Mouse (Mus musculus): ENCODE results near the gene Edn3. TPM values are rescaled to one million over a fixed set of nuclear protein-coding genes. Genes with fewer than 3 reads are reported as not detected.

Gene Edn3
- total and polyA plus RNA-seq, 3 experiments = not detected

- H3K27me3 ChIP-seq (ENCODE audit: control insufficient read depth in 1 of 2, insufficient read depth in 2 of 2, low read length in 2 of 2) = no peaks in the 10 kb centered on the region
- H3K4me3 ChIP-seq (ENCODE audit: control insufficient read depth in 1 of 2, insufficient read depth in 1 of 2, low read depth in 2 of 2, low read length in 2 of 2) = no peak overlapping the region
- no peak overlapping the region for H3K27ac ChIP-seq (ENCODE audit: control insufficient read depth, low read depth, low read length)
- H3K9ac ChIP-seq (ENCODE audit: control insufficient read depth, low read depth, low read length, poor library complexity, severe bottlenecking) = no peak overlapping the region
- no peak for DNase-seq (ENCODE audit: low read depth, low spot score)
- no peaks in the 10 kb centered on the region for H3K36me3 ChIP-seq (ENCODE audit: control insufficient read depth in 1 of 2, insufficient read depth in 2 of 2, low read length in 2 of 2)
- H3K79me2 ChIP-seq (ENCODE audit: control insufficient read depth, insufficient read depth, low read length, poor library complexity) = no peaks in the 10 kb centered on the region
- H3K9me3 ChIP-seq (replicated peaks; ENCODE audit: insufficient read depth, low read length) = no peaks in the 10 kb centered on the region
- TF ChIP-seq POLR2AphosphoS5 (IDR thresholded peaks at IDR 0.05; ENCODE audit: borderline replicate concordance, low read depth, low read length) = no peak
- no peak for TF ChIP-seq CTCF (IDR thresholded peaks at IDR 0.05 in 2 of 3, conservative IDR thresholded peaks at IDR 0.05 in 1 of 3; ENCODE audit: control insufficient read depth in 1 of 3, insufficient read depth in 1 of 3, low read depth in 2 of 3, low read length in 3 of 3, poor library complexity in 1 of 3, severe bottlenecking in 1 of 3)
- TF ChIP-seq USF1 (IDR thresholded peaks at IDR 0.05; ENCODE audit: low read depth, low read length) = no peak
- no peak for TF ChIP-seq TCF12 (IDR thresholded peaks at IDR 0.05; ENCODE audit: low read depth, low read length)
- no peak for TF ChIP-seq E2F4 (IDR thresholded peaks at IDR 0.05; ENCODE audit: borderline replicate concordance, low read depth, low read length)
- no peak for TF ChIP-seq HCFC1 (IDR thresholded peaks at IDR 0.05; ENCODE audit: low read depth, low read length)
- TF ChIP-seq POLR2AphosphoS2 (IDR thresholded peaks at IDR 0.05; ENCODE audit: low read length) = no peak
- TF ChIP-seq JUND (IDR thresholded peaks at IDR 0.05; ENCODE audit: low read depth, low read length) = no peak
- TF ChIP-seq RCOR1 (IDR thresholded peaks at IDR 0.05; ENCODE audit: low read depth, low read length) = no peak
- no peak for TF ChIP-seq ZKSCAN1 (IDR thresholded peaks at IDR 0.05; ENCODE audit: low read depth, low read length)
- no peak for TF ChIP-seq EP300 (IDR thresholded peaks at IDR 0.05; ENCODE audit: low read depth in 1 of 2, low read length in 2 of 2)
- no peak for TF ChIP-seq MEF2A (IDR thresholded peaks at IDR 0.05; ENCODE audit: extremely low read depth, insufficient replicate concordance, low read depth, low read length, poor library complexity, severe bottlenecking)
- TF ChIP-seq KAT2A (conservative IDR thresholded peaks at IDR 0.05; ENCODE audit: low read depth, low read length) = no peak
- TF ChIP-seq CHD2 (IDR thresholded peaks at IDR 0.05; ENCODE audit: low read length) = no peak
- H3K4me1 ChIP-seq (ENCODE audit: control insufficient read depth in 1 of 2, insufficient read depth in 2 of 2, low read length in 2 of 2) = no peaks in the 10 kb centered on the region
Measured at GRCm38 (mm10) chr2:174782880-174783279, 22.5 kb downstream of the Edn3 start.

GRCm38 (mm10) chr2:174788830-174789229, 28.4 kb downstream of the Edn3 start:
- Histone ChIP-seq H3K79me2 (ENCODE audit: control insufficient read depth, insufficient read depth, low read length, poor library complexity) (no peaks in the 10 kb centered on the region), H3K27me3 (ENCODE audit: control insufficient read depth in 1 of 2, insufficient read depth in 2 of 2, low read length in 2 of 2) (no peaks in the 10 kb centered on the region), H3K4me1 (ENCODE audit: control insufficient read depth in 1 of 2, insufficient read depth in 2 of 2, low read length in 2 of 2) (no peaks in the 10 kb centered on the region), H3K9ac (ENCODE audit: control insufficient read depth, low read depth, low read length, poor library complexity, severe bottlenecking) (no peak overlapping the region), H3K27ac (ENCODE audit: control insufficient read depth, low read depth, low read length) (no peak overlapping the region), H3K4me3 (ENCODE audit: control insufficient read depth in 1 of 2, insufficient read depth in 1 of 2, low read depth in 2 of 2, low read length in 2 of 2) (no peak overlapping the region), H3K36me3 (ENCODE audit: control insufficient read depth in 1 of 2, insufficient read depth in 2 of 2, low read length in 2 of 2) (no peaks in the 10 kb centered on the region), H3K9me3 (replicated peaks; ENCODE audit: insufficient read depth, low read length) (no peaks in the 10 kb centered on the region)
- no peak for DNase-seq (ENCODE audit: low read depth, low spot score)
- no peak for TF ChIP-seq MAZ (IDR thresholded peaks at IDR 0.05; ENCODE audit: low read depth, low read length)
- no peak for TF ChIP-seq CHD2 (IDR thresholded peaks at IDR 0.05; ENCODE audit: low read length)
- no peak for TF ChIP-seq ZKSCAN1 (IDR thresholded peaks at IDR 0.05; ENCODE audit: low read depth, low read length)
- no peak for TF ChIP-seq GATA1 (IDR thresholded peaks at IDR 0.05; ENCODE audit: low read depth, low read length)
- no peak for TF ChIP-seq CHD1 (IDR thresholded peaks at IDR 0.05; ENCODE audit: low read depth, low read length)
- no peak for TF ChIP-seq USF2 (IDR thresholded peaks at IDR 0.05; ENCODE audit: borderline replicate concordance in 1 of 2, insufficient read depth in 1 of 2, low read depth in 1 of 2, low read length in 2 of 2)
- no peak for TF ChIP-seq RCOR1 (IDR thresholded peaks at IDR 0.05; ENCODE audit: low read depth, low read length)
- no peak for TF ChIP-seq KAT2A (conservative IDR thresholded peaks at IDR 0.05; ENCODE audit: low read depth, low read length)
- no peak for TF ChIP-seq MEF2A (IDR thresholded peaks at IDR 0.05; ENCODE audit: extremely low read depth, insufficient replicate concordance, low read depth, low read length, poor library complexity, severe bottlenecking)
- no peak for TF ChIP-seq SIN3A (IDR thresholded peaks at IDR 0.05; ENCODE audit: low read length)
- no peak for TF ChIP-seq MXI1 (IDR thresholded peaks at IDR 0.05; ENCODE audit: low read depth, low read length)
- no peak for TF ChIP-seq TAL1 (IDR thresholded peaks at IDR 0.05; ENCODE audit: low read length)
- no peak for TF ChIP-seq GABPA (IDR thresholded peaks at IDR 0.05; ENCODE audit: low read depth, low read length)
- no peak for TF ChIP-seq ZNF384 (IDR thresholded peaks at IDR 0.05; ENCODE audit: low read depth, low read length)
- TF ChIP-seq NELFE (IDR thresholded peaks at IDR 0.05; ENCODE audit: low read depth, low read length) = no peak
- no peak for TF ChIP-seq BHLHE40 (IDR thresholded peaks at IDR 0.05; ENCODE audit: borderline replicate concordance, low read depth, low read length)
- TF ChIP-seq MAFK (IDR thresholded peaks at IDR 0.05; ENCODE audit: borderline replicate concordance, low read depth, low read length) = no peak
- no peak for TF ChIP-seq POLR2A (IDR thresholded peaks at IDR 0.05; ENCODE audit: control insufficient read depth in 1 of 2, insufficient read depth in 1 of 2, low read depth in 1 of 2, low read length in 2 of 2, poor library complexity in 1 of 2)
- no peak for TF ChIP-seq EP300 (IDR thresholded peaks at IDR 0.05; ENCODE audit: low read depth in 1 of 2, low read length in 2 of 2)
- TF ChIP-seq ZMIZ1 (IDR thresholded peaks at IDR 0.05; ENCODE audit: low read depth, low read length) = no peak

Data from MEL (cell line).